Mouse (Mus musculus): ENCODE measurements at regions not wholly inside any gene's neighbourhood (a gene's known extent, or its start where the extent isn't known, plus 50 kb on each side); places are given as distances from the start of the nearest gene placed in this dataset.
A peak's percentile ranks its signal among the peaks of the same experiment; 100 is the strongest.

DNA sequence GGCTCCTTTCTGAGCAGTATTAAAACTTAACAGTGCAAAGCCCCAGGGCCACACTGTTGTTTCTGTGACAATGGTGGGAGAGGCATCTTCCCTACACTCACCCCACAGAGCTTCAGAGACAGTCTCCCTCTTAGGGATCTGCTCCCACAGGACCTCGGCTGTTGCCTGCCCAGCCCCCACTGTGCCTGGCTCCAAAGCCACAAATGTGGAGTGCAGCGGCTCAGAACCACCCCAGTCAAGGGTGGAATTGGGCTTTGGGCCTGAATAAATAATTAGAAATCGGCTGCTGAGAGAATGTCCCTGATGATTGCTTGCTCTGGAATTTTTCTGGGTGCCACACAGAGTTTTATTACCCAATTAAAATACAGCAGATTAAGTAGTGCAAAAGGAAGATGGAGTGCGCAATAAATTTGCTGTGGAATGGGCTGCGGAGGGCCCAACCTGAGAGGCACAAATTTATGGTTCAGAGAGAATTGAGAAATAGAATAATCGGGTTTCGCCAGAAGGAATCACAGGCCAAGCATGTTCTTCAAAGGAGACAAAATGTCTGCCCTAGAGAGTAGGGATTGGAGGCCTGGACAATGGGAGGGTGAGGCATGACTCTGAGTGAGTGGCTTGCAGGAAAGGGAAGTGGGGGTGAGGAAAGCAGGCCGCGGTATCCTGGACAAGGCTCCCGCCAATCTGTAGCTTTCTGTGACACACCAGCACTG lies 56.4 kb downstream of the Cd24a start:
- ATAC-seq = no peak
- Histone ChIP-seq H3K27me3 (replicated peaks; ENCODE audit: control insufficient read depth, insufficient read depth, low read length) (no peaks in the 10 kb centered on the region), H3K27ac (ENCODE audit: low read length) (no peak overlapping the region), H3K9me3 (ENCODE audit: control insufficient read depth, low read length) (no peaks in the 10 kb centered on the region), H3K4me3 (replicated peaks; ENCODE audit: low read length) (no peak overlapping the region), H3K9ac (replicated peaks; ENCODE audit: low read depth, low read length) (no peak overlapping the region), H3K4me2 (ENCODE audit: low read length) (no peak overlapping the region), H3K36me3 (ENCODE audit: control insufficient read depth, insufficient read depth) (no peaks in the 10 kb centered on the region), H3K4me1 (replicated peaks; ENCODE audit: control insufficient read depth, insufficient read depth, low read length) (peaks cover 10% of the 10 kb centered on the region; the same call in 1 of the 2 replicates)
- WGBS = 73% methylated on average over 10 of the region's 10 CpGs

DNA sequence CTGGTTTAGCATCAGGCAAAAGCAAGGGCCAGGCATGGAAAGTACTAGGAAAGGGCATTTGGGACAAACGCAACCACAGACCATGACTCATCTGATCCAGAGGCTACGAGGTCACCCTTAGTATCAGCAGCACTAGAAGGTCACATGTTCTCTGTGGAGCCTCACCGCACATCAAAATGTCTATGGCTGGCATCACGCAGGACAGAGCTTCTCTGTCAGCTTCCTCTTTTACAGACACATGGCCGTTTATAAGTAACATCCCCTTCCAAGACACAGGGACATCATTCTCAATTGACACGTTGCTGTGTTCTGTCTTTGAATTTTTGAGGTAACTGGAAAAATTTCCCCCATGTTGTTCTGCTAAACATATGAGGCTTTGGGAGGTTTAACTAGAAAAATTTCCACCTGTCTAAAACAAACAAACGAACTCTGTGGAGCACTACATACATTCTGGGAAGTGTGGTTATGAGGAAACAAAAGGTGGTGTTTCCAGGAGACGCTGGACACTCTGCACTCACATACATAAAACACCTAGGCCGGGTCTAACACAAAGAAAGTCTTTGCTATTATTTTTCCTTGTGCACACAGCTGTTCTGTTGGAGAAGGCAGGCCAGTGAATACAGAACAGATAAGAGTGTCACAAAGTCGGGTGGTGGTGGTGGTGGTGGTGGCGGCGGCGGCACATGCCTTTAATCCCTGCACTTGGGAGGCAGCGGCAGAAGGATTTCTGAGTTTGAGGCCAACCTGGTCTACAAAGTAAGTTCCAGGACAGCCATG lies 63.3 kb downstream of the Cd24a start:
- no peak overlapping the region for H3K27ac ChIP-seq (ENCODE audit: low read length)
- H3K9ac ChIP-seq (replicated peaks; ENCODE audit: low read depth, low read length) = no peak overlapping the region
- no peaks in the 10 kb centered on the region for H3K27me3 ChIP-seq (replicated peaks; ENCODE audit: control insufficient read depth, insufficient read depth, low read length)
- no peak for ATAC-seq
- H3K9me3 ChIP-seq (ENCODE audit: control insufficient read depth, low read length) = no peaks in the 10 kb centered on the region
- H3K4me3 ChIP-seq (replicated peaks; ENCODE audit: low read length) = no peak overlapping the region
- H3K36me3 ChIP-seq (ENCODE audit: control insufficient read depth, insufficient read depth) = no peaks in the 10 kb centered on the region
- no peak overlapping the region for H3K4me2 ChIP-seq (ENCODE audit: low read length)
- 83% methylated on average over 14 of the region's 14 CpGs for WGBS
- H3K4me1 ChIP-seq (replicated peaks; ENCODE audit: control insufficient read depth, insufficient read depth, low read length) = no peaks in the 10 kb centered on the region

DNA sequence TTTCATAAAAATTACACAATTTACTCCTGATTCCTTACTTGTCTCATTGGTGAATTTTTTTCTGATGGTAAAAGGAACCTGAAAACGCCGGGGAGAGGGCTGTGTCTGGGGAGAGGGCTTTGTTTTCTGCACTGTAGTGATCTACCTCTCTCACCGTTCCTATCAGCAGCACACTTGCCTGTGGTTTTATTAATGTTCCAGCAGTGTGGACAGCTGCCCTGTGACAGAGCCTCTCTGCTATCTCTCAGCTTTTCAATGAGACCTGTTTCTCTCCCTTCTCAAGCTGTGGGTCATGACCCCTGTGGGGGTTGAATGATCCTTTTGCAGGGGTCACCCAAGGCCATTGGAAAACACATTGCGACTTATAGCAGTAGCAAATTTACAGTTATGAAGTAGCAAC lies 68.2 kb downstream of the Cd24a start:
- no peak overlapping the region for H3K9ac ChIP-seq (replicated peaks; ENCODE audit: low read depth, low read length)
- H3K9me3 ChIP-seq (ENCODE audit: control insufficient read depth, low read length) = no peaks in the 10 kb centered on the region
- 82% methylated on average over 4 of the region's 4 CpGs for WGBS
- H3K36me3 ChIP-seq (ENCODE audit: control insufficient read depth, insufficient read depth) = no peaks in the 10 kb centered on the region
- no peak overlapping the region for H3K4me2 ChIP-seq (ENCODE audit: low read length)
- no peaks in the 10 kb centered on the region for H3K27me3 ChIP-seq (replicated peaks; ENCODE audit: control insufficient read depth, insufficient read depth, low read length)
- no peak overlapping the region for H3K27ac ChIP-seq (ENCODE audit: low read length)
- no peak overlapping the region for H3K4me3 ChIP-seq (replicated peaks; ENCODE audit: low read length)
- no peak for ATAC-seq
- peaks cover 10% of the 10 kb centered on the region; the same call in 1 of the 2 replicates for H3K4me1 ChIP-seq (replicated peaks; ENCODE audit: control insufficient read depth, insufficient read depth, low read length)

DNA sequence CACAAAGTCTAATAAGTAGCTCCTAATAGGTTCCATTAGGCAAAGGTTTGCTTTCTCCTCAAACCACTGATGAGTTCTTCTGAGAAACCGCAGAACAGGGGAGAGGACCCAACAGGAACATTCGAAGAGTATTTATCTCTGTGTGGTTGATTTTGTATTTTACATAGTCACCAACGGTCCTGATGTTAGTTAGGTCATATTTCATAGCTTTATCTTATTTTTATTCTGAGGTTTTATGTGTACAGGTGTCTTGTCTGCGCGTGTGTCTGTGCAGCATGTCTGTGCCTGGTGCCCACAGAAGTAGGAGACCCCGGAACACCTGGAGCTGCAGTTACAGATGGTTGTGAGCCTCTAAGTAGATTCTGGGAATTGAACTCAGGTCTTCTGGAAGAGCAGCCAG lies 68.9 kb downstream of the Cd24a start:
- no peaks in the 10 kb centered on the region for H3K36me3 ChIP-seq (ENCODE audit: control insufficient read depth, insufficient read depth)
- no peaks in the 10 kb centered on the region for H3K9me3 ChIP-seq (ENCODE audit: control insufficient read depth, low read length)
- H3K27ac ChIP-seq (ENCODE audit: low read length) = no peak overlapping the region
- peaks cover 10% of the 10 kb centered on the region; the same call in 1 of the 2 replicates for H3K4me1 ChIP-seq (replicated peaks; ENCODE audit: control insufficient read depth, insufficient read depth, low read length)
- no peaks in the 10 kb centered on the region for H3K27me3 ChIP-seq (replicated peaks; ENCODE audit: control insufficient read depth, insufficient read depth, low read length)
- no peak overlapping the region for H3K4me2 ChIP-seq (ENCODE audit: low read length)
- WGBS = 93% methylated on average over 6 of the region's 6 CpGs
- ATAC-seq = no peak
- H3K9ac ChIP-seq (replicated peaks; ENCODE audit: low read depth, low read length) = no peak overlapping the region
- H3K4me3 ChIP-seq (replicated peaks; ENCODE audit: low read length) = no peak overlapping the region

DNA sequence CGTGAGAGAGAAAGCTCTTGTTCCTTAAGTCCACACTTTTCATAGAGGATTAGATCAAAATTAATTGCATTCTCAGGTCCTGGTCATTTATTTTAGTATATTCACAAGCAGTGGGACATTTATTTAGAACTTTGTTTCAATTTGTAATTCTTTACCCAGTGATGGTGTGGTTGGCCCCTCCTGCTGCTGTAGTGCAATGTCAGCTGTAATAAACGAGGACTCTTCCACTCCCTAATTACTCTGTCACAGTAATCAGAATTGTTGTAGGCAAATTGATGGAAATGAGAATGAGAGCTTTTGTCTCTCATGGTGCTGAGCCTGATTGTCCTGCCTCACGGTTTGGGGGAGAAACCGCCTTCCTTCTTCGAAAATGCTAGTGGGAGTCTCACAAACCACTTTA lies 70.1 kb downstream of the Cd24a start:
- ATAC-seq = peak; percentile 67
- H3K4me2 ChIP-seq (ENCODE audit: low read length) = no peak overlapping the region
- H3K4me3 ChIP-seq (replicated peaks; ENCODE audit: low read length) = no peak overlapping the region
- no peak overlapping the region for H3K27ac ChIP-seq (ENCODE audit: low read length)
- no peaks in the 10 kb centered on the region for H3K9me3 ChIP-seq (ENCODE audit: control insufficient read depth, low read length)
- no peaks in the 10 kb centered on the region for H3K27me3 ChIP-seq (replicated peaks; ENCODE audit: control insufficient read depth, insufficient read depth, low read length)
- no peaks in the 10 kb centered on the region for H3K36me3 ChIP-seq (ENCODE audit: control insufficient read depth, insufficient read depth)
- no peak overlapping the region for H3K9ac ChIP-seq (replicated peaks; ENCODE audit: low read depth, low read length)
- H3K4me1 ChIP-seq (replicated peaks; ENCODE audit: control insufficient read depth, insufficient read depth, low read length) = peaks cover 10% of the 10 kb centered on the region; the same call in 1 of the 2 replicates
- 20% methylated on average over 5 of the region's 5 CpGs for WGBS

GRCm38 (mm10) chr10:43648815-43649447 lies 70.8 kb downstream of the Cd24a start:
- WGBS = 62% methylated on average over 6 of the region's 6 CpGs
- peak; percentile 63 for ATAC-seq
- no peak overlapping the region for H3K4me3 ChIP-seq (replicated peaks; ENCODE audit: low read length)

GRCm38 (mm10) chr10:43650449-43650848 lies 72.4 kb downstream of the Cd24a start:
- Histone ChIP-seq H3K4me1 (replicated peaks; ENCODE audit: control insufficient read depth, insufficient read depth, low read length) (peaks cover 10% of the 10 kb centered on the region; the same call in 1 of the 2 replicates), H3K27ac (ENCODE audit: low read length) (no peak overlapping the region), H3K4me3 (replicated peaks; ENCODE audit: low read length) (no peak overlapping the region), H3K36me3 (ENCODE audit: control insufficient read depth, insufficient read depth) (no peaks in the 10 kb centered on the region), H3K9me3 (ENCODE audit: control insufficient read depth, low read length) (no peaks in the 10 kb centered on the region), H3K4me2 (ENCODE audit: low read length) (no peak overlapping the region), H3K27me3 (replicated peaks; ENCODE audit: control insufficient read depth, insufficient read depth, low read length) (no peaks in the 10 kb centered on the region), H3K9ac (replicated peaks; ENCODE audit: low read depth, low read length) (no peak overlapping the region)
- ATAC-seq = no peak
- 68% methylated on average over 1 of the region's 1 CpGs for WGBS

More at GRCm38 (mm10) chr10:43648815-43649447, 70.8 kb downstream of the Cd24a start:
- H3K9ac ChIP-seq (replicated peaks; ENCODE audit: low read depth, low read length) = no peak overlapping the region
- H3K27ac ChIP-seq (ENCODE audit: low read length) = no peak overlapping the region
- H3K36me3 ChIP-seq (ENCODE audit: control insufficient read depth, insufficient read depth) = no peaks in the 10 kb centered on the region
- H3K4me1 ChIP-seq (replicated peaks; ENCODE audit: control insufficient read depth, insufficient read depth, low read length) = peaks cover 10% of the 10 kb centered on the region; the same call in 1 of the 2 replicates
- no peaks in the 10 kb centered on the region for H3K27me3 ChIP-seq (replicated peaks; ENCODE audit: control insufficient read depth, insufficient read depth, low read length)
- H3K4me2 ChIP-seq (ENCODE audit: low read length) = no peak overlapping the region
- no peaks in the 10 kb centered on the region for H3K9me3 ChIP-seq (ENCODE audit: control insufficient read depth, low read length)

DNA sequence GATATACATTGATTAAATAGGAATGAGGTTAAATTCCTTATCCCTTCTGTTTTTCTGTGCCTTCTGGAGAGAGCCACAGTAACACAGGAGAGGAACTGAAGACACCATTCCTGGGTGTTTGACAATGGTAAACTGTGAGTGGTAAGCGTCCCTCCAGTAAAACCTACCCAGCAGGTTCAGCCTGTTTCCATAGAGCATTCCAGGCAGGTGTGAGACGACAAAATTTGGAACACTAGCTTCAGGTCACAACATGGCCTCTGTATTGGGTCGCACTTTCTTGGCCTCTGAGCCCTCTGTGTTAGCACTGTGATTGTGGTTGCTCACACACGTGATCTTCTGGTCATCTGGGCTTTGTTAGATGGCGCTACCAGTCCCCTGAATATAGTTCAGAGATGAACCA lies 73.4 kb downstream of the Cd24a start:
- no peak for ATAC-seq
- Histone ChIP-seq H3K9me3 (ENCODE audit: control insufficient read depth, low read length) (no peaks in the 10 kb centered on the region), H3K27ac (ENCODE audit: low read length) (no peak overlapping the region), H3K36me3 (ENCODE audit: control insufficient read depth, insufficient read depth) (no peaks in the 10 kb centered on the region), H3K4me2 (ENCODE audit: low read length) (no peak overlapping the region), H3K9ac (replicated peaks; ENCODE audit: low read depth, low read length) (no peak overlapping the region), H3K4me1 (replicated peaks; ENCODE audit: control insufficient read depth, insufficient read depth, low read length) (peaks cover 10% of the 10 kb centered on the region; the same call in 1 of the 2 replicates), H3K27me3 (replicated peaks; ENCODE audit: control insufficient read depth, insufficient read depth, low read length) (no peaks in the 10 kb centered on the region), H3K4me3 (replicated peaks; ENCODE audit: low read length) (no peak overlapping the region)
- WGBS = 85% methylated on average over 5 of the region's 5 CpGs

GRCm38 (mm10) chr10:43651915-43652314 lies 73.8 kb downstream of the Cd24a start:
- H3K36me3 ChIP-seq (ENCODE audit: control insufficient read depth, insufficient read depth) = no peaks in the 10 kb centered on the region
- H3K4me3 ChIP-seq (replicated peaks; ENCODE audit: low read length) = no peak overlapping the region
- 93% methylated on average over 13 of the region's 13 CpGs for WGBS
- H3K27me3 ChIP-seq (replicated peaks; ENCODE audit: control insufficient read depth, insufficient read depth, low read length) = no peaks in the 10 kb centered on the region
- no peak overlapping the region for H3K27ac ChIP-seq (ENCODE audit: low read length)
- peaks cover 10% of the 10 kb centered on the region; the same call in 1 of the 2 replicates for H3K4me1 ChIP-seq (replicated peaks; ENCODE audit: control insufficient read depth, insufficient read depth, low read length)
- ATAC-seq = no peak
- no peaks in the 10 kb centered on the region for H3K9me3 ChIP-seq (ENCODE audit: control insufficient read depth, low read length)
- no peak overlapping the region for H3K4me2 ChIP-seq (ENCODE audit: low read length)
- no peak overlapping the region for H3K9ac ChIP-seq (replicated peaks; ENCODE audit: low read depth, low read length)
